Mouse (Mus musculus) ES-E14 (cell line): ENCODE data around the gene Cyp2w1.

ENCODE experiments used
- CHD2 ChIP-seq: IDR thresholded peaks from 2 replicates; pipeline ENCODE4 v1.6.1; 2014; ENCODE audit warnings: mild to moderate bottlenecking, low read depth, low read length, inconsistent platforms
- HCFC1 ChIP-seq: IDR thresholded peaks from 2 replicates; pipeline ENCODE4 v1.6.1; 2012; ENCODE audit warnings: low read length, inconsistent platforms, borderline replicate concordance; ENCODE audit not compliant: insufficient read depth
- ZC3H11A ChIP-seq: IDR thresholded peaks from 2 replicates; pipeline ENCODE4 v1.6.1; 2012; ENCODE audit warnings: low read depth, mild to moderate bottlenecking, inconsistent platforms, low read length, borderline replicate concordance
- ZNF384 ChIP-seq: IDR thresholded peaks from 2 replicates; pipeline ENCODE4 v1.6.1; 2012; ENCODE audit warnings: low read depth, low read length, inconsistent platforms

DNA sequence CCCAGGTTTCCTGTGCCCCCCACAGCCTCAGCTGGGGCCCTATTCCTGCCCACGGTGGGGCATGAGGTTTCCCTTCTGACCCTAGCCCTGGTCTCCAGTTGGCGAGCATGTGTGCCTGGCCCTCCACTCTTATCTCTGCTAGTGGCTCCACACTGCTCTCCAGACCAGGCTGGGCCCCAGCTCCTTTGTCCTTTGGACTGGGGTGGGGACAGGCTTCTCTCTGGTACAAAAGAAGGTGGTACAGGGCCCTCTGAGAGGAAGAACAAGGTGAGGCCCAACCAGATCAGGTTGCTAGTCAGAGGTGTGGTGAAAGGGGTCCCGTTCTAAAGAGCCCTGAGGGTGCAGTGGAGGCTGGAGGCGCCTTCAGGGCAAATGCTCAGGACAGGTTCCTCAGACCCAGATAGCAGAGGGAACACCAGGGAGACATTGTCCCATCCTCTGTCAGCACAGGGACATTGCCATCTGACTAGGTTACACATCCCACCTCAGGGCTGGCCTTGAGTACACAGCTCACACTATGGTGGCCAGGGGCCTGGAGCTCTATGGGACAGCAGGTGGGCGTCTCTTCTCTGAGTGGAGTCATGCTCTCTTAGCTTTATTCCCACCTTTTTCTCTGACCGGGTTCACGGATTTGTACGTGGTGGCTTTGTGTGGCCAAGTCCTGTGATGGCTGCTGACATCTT lies 19.7 kb upstream of the Cyp2w1 start:
- TF ChIP-seq ZC3H11A = no peak
- no peak for TF ChIP-seq CHD2
- TF ChIP-seq HCFC1 = no peak
- TF ChIP-seq ZNF384 = no peak
